Mouse (Mus musculus): ENCODE measurements at regions not wholly inside any gene's neighbourhood (a gene's known extent, or its start where the extent isn't known, plus 50 kb on each side); places are given as distances from the start of the nearest gene placed in this dataset.
"Not testable (repeated sequence)": the region's sequence is repeated elsewhere in the genome, so short reads cannot be mapped to it uniquely, and the experiment has no call there.

- peak; percentile 2 to 14 for DNase-seq
- intact Hi-C loops (cut with DNase I) = not testable (repeated sequence)
Measured at GRCm38 (mm10) chr14:42055451-42055850, 61.7 kb downstream of the Gm7951 start.

Data from gastrocnemius, postnatal 36 days (tissue).